Mouse (Mus musculus): ENCODE measurements around the gene Bbip1. TPM values are rescaled to one million over a fixed set of nuclear protein-coding genes. Genes with fewer than 3 reads are reported as not detected.

Gene Bbip1
- polyA plus RNA-seq, 1 experiment from 2014 or later = 62.8 TPM

DNA sequence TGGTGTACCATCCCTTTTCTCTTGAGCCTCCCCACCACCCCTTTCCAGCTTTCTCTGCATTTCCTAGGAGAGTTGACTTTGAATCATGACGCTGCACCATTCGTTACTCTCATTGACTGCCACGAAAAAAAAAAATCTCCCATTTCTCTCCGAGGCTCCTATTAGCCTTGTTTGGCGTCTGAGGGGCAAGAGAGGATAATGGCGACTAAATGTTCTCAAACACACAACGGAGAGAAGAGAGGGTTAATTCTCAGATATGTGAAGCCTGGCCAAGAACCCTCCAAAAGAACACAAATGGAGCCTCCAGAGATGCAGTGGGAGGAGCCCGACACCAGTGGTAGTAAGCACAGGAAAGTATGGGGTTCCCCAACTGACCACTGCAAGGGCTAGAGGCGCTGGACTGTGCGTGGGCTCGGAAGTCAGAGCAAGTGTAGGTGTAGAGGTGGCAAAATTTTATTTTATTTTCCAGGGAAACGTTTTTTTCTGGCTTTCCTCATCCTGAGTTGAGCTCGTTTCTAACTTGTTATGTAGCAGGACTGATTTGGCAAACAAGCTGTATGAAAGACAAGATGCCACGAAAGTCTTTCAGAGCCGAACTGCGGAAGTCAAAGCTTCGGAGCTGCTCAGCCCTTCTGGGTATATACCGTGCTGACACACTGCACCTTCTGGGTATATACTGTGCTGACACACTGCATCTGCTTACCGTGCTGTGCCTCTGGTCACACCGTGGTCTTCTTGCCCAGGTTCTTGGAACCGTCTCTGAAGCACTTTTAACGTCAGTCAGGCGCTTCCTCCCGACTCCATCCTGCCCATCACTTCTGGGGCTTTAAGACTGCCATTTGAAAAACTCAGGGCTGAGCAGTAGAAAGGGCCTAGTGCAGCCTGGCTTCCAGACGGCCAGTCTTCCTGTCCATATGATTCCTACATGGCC, 45.2 kb downstream of the Bbip1 start:
- H3K36me3 ChIP-seq = no peaks in the 10 kb centered on the region
- H3K4me1 ChIP-seq (replicated peaks) = peaks cover 30% of the 10 kb centered on the region
- no peak overlapping the region for H3K9ac ChIP-seq
- no peak for ATAC-seq (replicated peaks; ENCODE audit: insufficient number of reproducible peaks, insufficient read depth, low FRiP score, low read depth)
- no peak overlapping the region for H3K27ac ChIP-seq
- H3K4me2 ChIP-seq = no peak overlapping the region
- no peaks in the 10 kb centered on the region for H3K9me3 ChIP-seq (replicated peaks)
- 77% methylated on average over 25 of the region's 25 CpGs for WGBS
- H3K27me3 ChIP-seq = no peaks in the 10 kb centered on the region
- no peak overlapping the region for H3K4me3 ChIP-seq

- no peak for ATAC-seq (replicated peaks; ENCODE audit: insufficient number of reproducible peaks, insufficient read depth, low FRiP score, low read depth)
- H3K36me3 ChIP-seq = no peaks in the 10 kb centered on the region
- peak overlapping the region; percentile 61 for H3K27ac ChIP-seq
- no peak overlapping the region for H3K9ac ChIP-seq
- H3K4me3 ChIP-seq = no peak overlapping the region
- WGBS = 78% methylated on average over 4 of the region's 4 CpGs
- peaks cover 38% of the 10 kb centered on the region for H3K4me1 ChIP-seq (replicated peaks)
- H3K27me3 ChIP-seq = no peaks in the 10 kb centered on the region
- no peaks in the 10 kb centered on the region for H3K9me3 ChIP-seq (replicated peaks)
- H3K4me2 ChIP-seq = no peak overlapping the region
Measured at GRCm38 (mm10) chr19:53898498-53898897, 45.9 kb downstream of the Bbip1 start.

GRCm38 (mm10) chr19:53898046-53898445, 46.4 kb downstream of the Bbip1 start:
- Histone ChIP-seq H3K36me3 (no peaks in the 10 kb centered on the region), H3K27me3 (no peaks in the 10 kb centered on the region), H3K4me3 (no peak overlapping the region), H3K9me3 (replicated peaks) (no peaks in the 10 kb centered on the region), H3K9ac (no peak overlapping the region), H3K4me2 (no peak overlapping the region), H3K27ac (peak overlapping the region; percentile 61), H3K4me1 (replicated peaks) (peaks cover 41% of the 10 kb centered on the region)
- WGBS = 57% methylated on average over 5 of the region's 5 CpGs
- ATAC-seq (replicated peaks; ENCODE audit: insufficient number of reproducible peaks, insufficient read depth, low FRiP score, low read depth) = no peak

GRCm38 (mm10) chr19:53894538-53895121, 49.8 kb downstream of the Bbip1 start:
- Histone ChIP-seq H3K9me3 (replicated peaks) (no peaks in the 10 kb centered on the region), H3K27me3 (no peaks in the 10 kb centered on the region), H3K36me3 (no peaks in the 10 kb centered on the region), H3K9ac (no peak overlapping the region), H3K4me1 (replicated peaks) (peaks cover 57% of the 10 kb centered on the region), H3K27ac (no peak overlapping the region; the same call in 1 of the 2 replicates), H3K4me2 (no peak overlapping the region), H3K4me3 (no peak overlapping the region)
- no peak for ATAC-seq (replicated peaks; ENCODE audit: insufficient number of reproducible peaks, insufficient read depth, low FRiP score, low read depth)
- 70% methylated on average over 12 of the region's 12 CpGs for WGBS

DNA sequence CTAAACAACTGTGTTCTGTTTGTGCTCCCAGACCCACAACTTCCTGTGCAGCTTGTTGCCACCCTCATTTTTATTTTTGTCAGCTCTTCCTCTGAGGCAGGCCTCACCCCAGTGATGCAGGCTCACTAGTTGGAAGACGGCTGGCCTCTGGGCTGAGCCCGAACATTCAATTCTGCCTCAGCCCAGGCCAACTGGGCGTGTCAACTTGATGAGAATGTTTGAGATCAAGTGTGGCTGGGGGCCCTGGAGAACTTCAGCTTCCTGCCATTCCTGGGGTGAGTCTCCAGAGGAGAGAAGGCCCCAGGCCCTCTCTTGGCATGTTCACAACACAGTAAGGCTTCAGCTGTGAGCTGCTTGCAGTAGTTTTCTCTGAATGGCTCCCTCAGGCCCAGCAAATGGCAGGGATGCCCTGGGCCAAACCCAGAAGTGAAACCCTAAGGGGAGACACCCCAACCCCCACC, 50.7 kb downstream of the Bbip1 start:
- Histone ChIP-seq H3K4me1 (replicated peaks) (peaks cover 54% of the 10 kb centered on the region), H3K4me2 (no peak overlapping the region), H3K27me3 (no peaks in the 10 kb centered on the region), H3K27ac (peak overlapping the region; percentile 6; the same call in 1 of the 2 replicates), H3K36me3 (no peaks in the 10 kb centered on the region), H3K9me3 (replicated peaks) (no peaks in the 10 kb centered on the region), H3K9ac (no peak overlapping the region), H3K4me3 (no peak overlapping the region)
- 44% methylated on average over 3 of the region's 3 CpGs for WGBS
- ATAC-seq (replicated peaks; ENCODE audit: insufficient number of reproducible peaks, insufficient read depth, low FRiP score, low read depth) = no peak

- Histone ChIP-seq H3K27ac (peak overlapping the region; percentile 69), H3K4me1 (replicated peaks) (peaks cover 49% of the 10 kb centered on the region), H3K4me2 (no peak overlapping the region), H3K9ac (no peak overlapping the region), H3K4me3 (no peak overlapping the region), H3K36me3 (no peaks in the 10 kb centered on the region), H3K27me3 (no peaks in the 10 kb centered on the region), H3K9me3 (replicated peaks) (no peaks in the 10 kb centered on the region)
- WGBS = 43% methylated on average over 9 of the region's 9 CpGs
- no peak for ATAC-seq (replicated peaks; ENCODE audit: insufficient number of reproducible peaks, insufficient read depth, low FRiP score, low read depth)
Measured at GRCm38 (mm10) chr19:53892838-53893359, 51.5 kb downstream of the Bbip1 start.

- Histone ChIP-seq H3K36me3 (no peaks in the 10 kb centered on the region), H3K4me2 (no peak within 1 kb of the TSS), H3K27me3 (no peaks in the 10 kb centered on the region), H3K27ac (peak within 1 kb of the TSS; percentile 69), H3K4me3 (no peak within 1 kb of the TSS), H3K4me1 (replicated peaks) (peaks cover 44% of the 10 kb centered on the region), H3K9ac (no peak within 1 kb of the TSS; the same call in 1 of the 2 replicates), H3K9me3 (replicated peaks) (no peaks in the 10 kb centered on the region)
- 29% methylated on average over 3 of the region's 3 CpGs for WGBS
- ATAC-seq (replicated peaks; ENCODE audit: insufficient number of reproducible peaks, insufficient read depth, low FRiP score, low read depth) = no peak; the same call in 1 of the 2 replicates
Measured at GRCm38 (mm10) chr19:53892061-53892460, 52.4 kb downstream of the Bbip1 start, which contains the start of gene Pdcd4. Gene Pdcd4 (plus strand): TSS chr19:53892231.

DNA sequence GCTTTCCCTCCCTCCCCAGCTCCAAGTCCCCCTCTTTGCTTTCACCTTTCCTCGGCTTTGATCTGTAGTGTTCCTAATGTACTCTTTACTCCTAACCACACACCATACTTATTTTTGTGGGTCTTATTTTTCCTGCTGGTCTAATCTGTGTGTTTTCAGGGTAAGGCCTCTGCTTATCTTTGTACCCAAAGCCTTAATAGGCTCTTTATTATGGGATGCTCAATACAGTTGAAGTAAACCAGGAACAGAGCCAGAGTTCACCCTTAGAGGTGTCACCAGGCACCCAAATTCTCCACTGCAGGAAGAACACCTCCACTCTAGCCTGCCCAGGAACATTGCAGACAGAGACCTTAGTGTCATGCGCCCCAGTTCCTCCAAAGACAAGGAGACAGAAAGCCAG, 52.9 kb downstream of the Bbip1 start:
- H3K27ac ChIP-seq = peak overlapping the region; percentile 69
- peaks cover 43% of the 10 kb centered on the region for H3K4me1 ChIP-seq (replicated peaks)
- no peak overlapping the region for H3K4me3 ChIP-seq
- 80% methylated on average over 2 of the region's 2 CpGs for WGBS
- H3K36me3 ChIP-seq = no peaks in the 10 kb centered on the region
- H3K4me2 ChIP-seq = no peak overlapping the region
- H3K27me3 ChIP-seq = no peaks in the 10 kb centered on the region
- H3K9ac ChIP-seq = no peak overlapping the region; the same call in 1 of the 2 replicates
- no peak; the same call in 1 of the 2 replicates for ATAC-seq (replicated peaks; ENCODE audit: insufficient number of reproducible peaks, insufficient read depth, low FRiP score, low read depth)
- no peaks in the 10 kb centered on the region for H3K9me3 ChIP-seq (replicated peaks)

GRCm38 (mm10) chr19:53890781-53891251, 53.6 kb downstream of the Bbip1 start:
- peaks cover 43% of the 10 kb centered on the region for H3K4me1 ChIP-seq (replicated peaks)
- no peaks in the 10 kb centered on the region for H3K27me3 ChIP-seq
- H3K9ac ChIP-seq = no peak overlapping the region
- no peaks in the 10 kb centered on the region for H3K9me3 ChIP-seq (replicated peaks)
- WGBS = 50% methylated on average over 5 of the region's 5 CpGs
- no peak for ATAC-seq (replicated peaks; ENCODE audit: insufficient number of reproducible peaks, insufficient read depth, low FRiP score, low read depth)
- no peak overlapping the region for H3K4me3 ChIP-seq
- peak overlapping the region; percentile 69; the same call in 1 of the 2 replicates for H3K27ac ChIP-seq
- H3K4me2 ChIP-seq = no peak overlapping the region
- H3K36me3 ChIP-seq = no peaks in the 10 kb centered on the region

DNA sequence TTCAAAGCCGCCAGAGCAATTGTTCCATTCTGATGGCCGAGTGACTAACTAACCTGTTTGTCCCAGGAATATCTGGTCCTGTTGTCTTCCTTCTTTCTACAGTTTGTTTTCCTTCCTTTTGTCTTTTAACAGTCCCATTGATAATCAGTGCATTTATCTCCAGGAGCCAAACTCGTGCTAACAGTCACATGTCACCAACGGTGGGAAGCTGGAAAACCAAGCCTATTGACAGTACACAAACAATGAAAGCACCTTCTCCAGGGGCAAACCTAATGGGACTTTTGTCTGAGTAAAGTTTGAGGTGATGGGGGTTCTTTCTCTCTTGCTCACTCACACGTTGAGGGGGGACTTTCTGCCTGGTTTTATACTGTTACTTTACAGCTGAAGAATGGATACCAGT, 54.2 kb downstream of the Bbip1 start:
- no peaks in the 10 kb centered on the region for H3K36me3 ChIP-seq
- ATAC-seq (replicated peaks; ENCODE audit: insufficient number of reproducible peaks, insufficient read depth, low FRiP score, low read depth) = no peak
- WGBS = 48% methylated on average over 5 of the region's 5 CpGs
- peak overlapping the region; percentile 8; the same call in 1 of the 2 replicates for H3K27ac ChIP-seq
- no peaks in the 10 kb centered on the region for H3K9me3 ChIP-seq (replicated peaks)
- peaks cover 43% of the 10 kb centered on the region for H3K4me1 ChIP-seq (replicated peaks)
- no peaks in the 10 kb centered on the region for H3K27me3 ChIP-seq
- H3K4me2 ChIP-seq = no peak overlapping the region
- no peak overlapping the region for H3K9ac ChIP-seq
- no peak overlapping the region for H3K4me3 ChIP-seq

GRCm38 (mm10) chr19:53889555-53889954, 54.9 kb downstream of the Bbip1 start:
- H3K9me3 ChIP-seq (replicated peaks) = no peaks in the 10 kb centered on the region
- 73% methylated on average over 5 of the region's 5 CpGs for WGBS

More at GRCm38 (mm10) chr19:53889555-53889954, 54.9 kb downstream of the Bbip1 start:
- H3K27ac ChIP-seq = no peak overlapping the region
- peaks cover 41% of the 10 kb centered on the region for H3K4me1 ChIP-seq (replicated peaks)
- no peaks in the 10 kb centered on the region for H3K27me3 ChIP-seq
- H3K4me2 ChIP-seq = no peak overlapping the region
- H3K9ac ChIP-seq = no peak overlapping the region
- no peaks in the 10 kb centered on the region for H3K36me3 ChIP-seq
- ATAC-seq (replicated peaks; ENCODE audit: insufficient number of reproducible peaks, insufficient read depth, low FRiP score, low read depth) = no peak
- no peak overlapping the region for H3K4me3 ChIP-seq

Measured in heart, embryonic 15.5 days (tissue).